Mouse (Mus musculus): ENCODE data around the gene Ankrd11.

Gene Ankrd11

DNA sequence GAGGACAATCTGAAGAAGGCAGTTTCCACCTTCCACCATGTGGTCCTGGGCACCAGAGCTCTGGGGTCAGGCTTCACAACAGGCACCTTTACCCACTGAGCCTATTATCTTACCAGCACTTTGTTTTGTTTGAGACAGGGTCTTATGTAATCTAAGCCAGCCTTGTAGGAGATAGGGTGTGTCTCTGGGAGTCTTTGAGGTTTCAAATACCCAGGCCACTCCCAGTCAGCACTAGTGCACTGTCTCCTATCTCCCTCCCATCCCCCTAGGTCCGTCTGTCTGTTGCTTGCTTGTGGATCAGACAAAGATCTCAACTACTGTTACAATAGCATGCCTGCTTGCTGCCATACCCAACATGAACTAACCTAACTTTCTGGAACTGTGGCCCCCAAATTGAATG lies 81.1 kb downstream of the Ankrd11 start:
- DNase-seq (ENCODE audit: low read depth), result peak; percentile 82

DNA sequence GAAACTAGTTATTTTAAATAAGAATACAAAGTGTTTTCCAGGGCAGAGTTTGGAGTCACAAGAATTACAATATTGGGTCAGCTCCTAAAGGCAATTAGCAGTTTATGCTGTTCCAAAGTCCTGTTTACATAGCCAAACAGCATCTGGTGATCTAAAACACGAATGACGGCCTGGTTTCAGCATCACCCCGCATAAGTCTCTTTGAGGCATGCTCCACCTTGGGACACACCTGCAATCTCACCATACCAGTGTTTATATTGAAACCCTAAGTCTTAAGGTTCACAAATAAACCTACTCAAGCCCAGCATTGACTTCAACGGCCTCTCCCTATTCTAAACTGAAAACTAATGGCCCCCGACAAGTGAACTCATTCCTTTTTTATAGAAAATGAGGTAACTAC lies 81.8 kb downstream of the Ankrd11 start:
- DNase-seq (ENCODE audit: low read depth), result no peak

DNA sequence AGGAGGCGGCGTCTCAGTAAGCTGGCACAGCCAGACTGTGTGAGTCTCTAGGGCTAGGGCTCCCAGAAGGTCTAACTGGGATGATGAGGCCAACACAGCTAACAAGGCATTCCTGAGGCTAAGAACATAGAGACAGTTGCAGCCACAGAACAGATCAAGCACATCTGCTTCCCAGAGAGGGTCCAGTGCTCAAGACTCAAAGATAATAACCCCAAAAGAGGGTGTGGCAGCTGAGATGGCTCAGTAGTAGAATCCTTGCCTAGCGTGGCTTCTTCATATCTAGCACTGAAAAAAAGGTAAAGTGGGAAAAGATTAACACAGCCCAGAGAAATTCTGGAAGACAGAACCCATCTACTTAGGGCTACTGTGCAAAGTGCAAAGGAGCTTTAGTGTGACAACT lies 86.1 kb downstream of the Ankrd11 start:
- no peak for DNase-seq (ENCODE audit: low read depth)

DNA sequence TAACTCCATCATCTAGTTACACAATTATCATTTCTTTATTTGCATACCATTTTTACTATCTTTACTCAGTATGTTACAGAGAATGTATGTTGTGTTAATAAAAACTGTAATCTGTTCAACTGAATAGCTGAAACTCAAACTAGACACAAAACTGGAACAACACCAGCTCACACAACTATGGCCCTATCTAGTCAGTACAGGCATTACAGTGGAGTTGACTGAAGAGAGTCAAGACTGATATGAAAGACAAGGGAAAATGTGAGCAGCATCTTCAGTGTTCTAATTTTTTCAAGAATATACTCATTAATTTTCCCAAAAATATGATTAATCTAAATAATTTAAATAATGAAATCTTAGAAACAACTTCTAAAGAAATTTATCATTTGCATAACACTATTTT lies 86.9 kb downstream of the Ankrd11 start:
- DNase-seq (ENCODE audit: low read depth), result no peak

DNA sequence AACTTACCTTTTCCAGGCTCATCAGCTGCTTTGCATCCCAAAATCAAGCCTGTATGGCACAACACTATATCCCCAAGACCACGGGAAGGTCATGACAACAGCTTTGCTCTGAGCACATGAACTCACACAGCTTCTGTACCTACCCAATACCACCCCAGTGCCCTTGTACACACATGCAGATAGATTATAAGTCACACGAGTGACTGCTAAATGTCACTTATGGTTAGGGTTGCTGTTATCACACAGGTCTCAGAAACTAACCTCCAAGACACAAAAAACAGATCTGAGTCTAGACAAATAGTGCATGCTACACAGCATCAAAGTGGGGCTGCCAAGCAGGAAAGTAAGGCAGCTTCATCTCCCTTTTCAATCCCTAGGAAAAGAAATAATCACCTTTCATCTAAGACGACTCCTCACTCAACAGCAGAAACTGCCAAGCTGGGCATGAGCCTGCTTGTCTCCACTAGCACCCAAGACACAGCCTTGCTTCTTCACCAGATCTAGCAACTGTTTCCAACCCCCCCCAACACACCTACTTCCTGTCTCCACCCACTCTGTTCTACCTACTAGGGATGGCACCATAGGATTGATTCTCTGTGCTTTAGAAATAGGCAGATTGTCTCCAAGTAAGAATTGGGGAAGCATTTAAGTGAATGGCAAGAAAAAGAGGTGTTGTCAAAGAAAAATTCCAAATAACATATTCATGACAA lies 87.8 kb downstream of the Ankrd11 start:
- DNase-seq (ENCODE audit: low read depth), result no peak

DNA sequence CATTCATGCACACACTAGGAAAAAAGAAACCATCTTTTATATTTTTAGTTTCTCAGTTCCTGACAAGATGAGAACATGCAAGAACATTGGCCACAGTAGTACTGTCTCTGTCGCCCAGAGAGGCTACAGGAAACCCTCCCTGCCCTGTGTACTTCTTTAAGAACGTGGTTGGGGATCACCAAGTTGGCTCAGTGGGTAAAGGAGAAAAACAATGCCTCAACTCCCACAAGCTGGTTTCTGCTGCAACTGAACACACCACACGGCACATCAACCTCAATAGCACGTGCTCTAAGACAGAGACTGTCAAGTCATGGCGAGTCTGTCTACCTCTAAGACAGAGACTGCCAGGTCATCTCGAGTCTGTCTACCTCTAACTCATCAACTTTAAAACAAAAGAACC lies 89.0 kb downstream of the Ankrd11 start:
- DNase-seq (ENCODE audit: low read depth), result peak; percentile 63

DNA sequence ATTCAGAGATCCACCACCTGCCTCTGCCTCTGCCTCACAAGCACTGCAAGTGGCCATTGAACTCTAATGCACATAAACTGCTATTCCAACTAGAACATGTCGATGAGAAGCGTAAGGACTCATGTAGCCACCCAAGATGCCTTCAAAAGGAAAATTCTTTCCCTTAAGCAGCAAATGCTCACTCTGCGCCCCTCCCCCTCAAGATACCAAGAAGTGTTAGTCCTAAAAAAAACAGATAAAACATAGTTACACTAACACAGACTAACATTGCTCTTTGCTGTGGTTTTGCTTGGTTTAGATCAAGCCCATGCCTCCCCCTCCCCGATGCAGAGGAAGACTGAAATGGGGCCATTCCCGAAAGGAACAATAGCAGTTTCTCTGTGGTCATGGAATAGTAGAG lies 90.6 kb downstream of the Ankrd11 start:
- DNase-seq (ENCODE audit: low read depth), result no peak

DNA sequence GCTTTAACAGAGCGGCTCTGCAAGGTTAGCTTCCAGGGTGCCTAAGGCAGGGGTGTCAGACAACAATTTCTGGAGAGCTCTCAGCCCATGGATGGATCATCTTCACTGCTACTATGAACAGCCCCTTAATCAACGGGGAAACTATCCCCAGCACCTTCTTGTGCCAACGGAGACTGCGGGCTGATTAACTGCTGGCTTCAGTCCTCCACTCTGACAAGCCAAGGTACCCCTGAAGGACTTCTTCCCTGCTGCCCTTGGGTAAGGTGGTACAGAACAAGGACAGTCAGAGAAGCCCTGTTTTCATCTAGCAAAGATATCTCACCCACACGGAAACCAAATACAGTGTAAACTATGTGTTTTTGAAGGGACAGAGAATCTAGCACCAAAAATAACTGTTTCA lies 92.4 kb downstream of the Ankrd11 start:
- DNase-seq (ENCODE audit: low read depth), result no peak

DNA sequence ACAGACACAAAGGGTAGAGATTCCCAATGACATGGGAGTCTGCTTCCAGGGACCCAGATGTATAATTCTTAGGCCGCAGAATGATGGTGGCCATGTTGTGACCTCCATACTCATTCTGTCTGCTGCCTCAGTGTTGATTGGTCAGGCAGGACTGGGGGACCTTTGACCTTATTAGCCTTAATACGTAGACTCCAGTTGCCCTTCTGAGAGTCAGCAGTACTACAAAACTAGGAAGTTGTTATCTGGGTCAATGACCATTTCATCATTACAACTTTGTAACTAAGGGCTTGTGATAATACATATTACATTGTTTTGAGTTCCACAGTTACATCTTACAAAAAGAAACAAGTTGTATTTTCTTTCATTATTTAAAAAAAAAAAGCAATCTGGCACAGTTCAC lies 96.3 kb downstream of the Ankrd11 start:
- DNase-seq (ENCODE audit: low read depth), result no peak

DNA sequence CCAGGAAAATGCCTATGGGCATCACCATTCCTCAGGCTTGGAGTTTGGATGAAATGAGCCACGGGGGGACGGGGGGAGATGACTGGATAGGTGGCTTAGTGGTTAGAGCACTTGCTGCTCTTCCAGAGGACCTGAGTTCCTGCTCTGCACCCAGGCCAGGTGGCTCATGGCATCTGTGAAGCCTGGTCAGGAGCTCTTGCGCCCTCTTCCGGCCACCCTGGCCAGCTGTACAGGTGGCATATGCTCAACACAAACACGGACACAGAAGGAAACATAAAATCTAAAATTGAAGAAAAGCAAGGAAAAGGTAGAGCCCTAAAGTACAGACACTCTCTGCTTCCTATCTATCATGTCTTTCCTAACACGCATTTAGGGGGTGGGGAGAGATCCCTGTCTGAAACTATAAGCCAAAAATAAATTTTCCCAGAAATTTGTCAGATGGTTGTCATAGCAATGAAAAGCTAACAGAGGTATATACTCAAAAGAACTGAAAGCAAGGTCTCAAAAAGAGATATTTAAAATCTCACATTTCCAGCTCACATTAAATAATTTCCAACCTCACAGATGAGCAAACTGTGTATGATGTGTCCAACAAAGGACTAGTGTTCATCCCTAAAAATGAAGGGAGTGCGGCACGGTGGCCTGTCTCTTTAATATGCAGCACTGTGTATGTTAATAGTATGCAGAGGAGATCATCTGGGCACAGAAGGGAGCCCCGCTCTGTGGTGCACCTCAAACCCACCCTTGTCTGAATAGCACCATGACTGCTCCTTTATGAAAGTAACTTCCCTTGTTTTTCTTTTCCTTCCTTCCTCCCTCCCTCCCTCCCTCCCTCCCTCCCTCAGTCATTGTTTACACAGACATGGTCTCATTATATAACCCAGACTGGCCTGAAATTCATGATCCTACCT lies 99.0 kb downstream of the Ankrd11 start:
- peak; percentile 50 for DNase-seq (ENCODE audit: low read depth)

DNA sequence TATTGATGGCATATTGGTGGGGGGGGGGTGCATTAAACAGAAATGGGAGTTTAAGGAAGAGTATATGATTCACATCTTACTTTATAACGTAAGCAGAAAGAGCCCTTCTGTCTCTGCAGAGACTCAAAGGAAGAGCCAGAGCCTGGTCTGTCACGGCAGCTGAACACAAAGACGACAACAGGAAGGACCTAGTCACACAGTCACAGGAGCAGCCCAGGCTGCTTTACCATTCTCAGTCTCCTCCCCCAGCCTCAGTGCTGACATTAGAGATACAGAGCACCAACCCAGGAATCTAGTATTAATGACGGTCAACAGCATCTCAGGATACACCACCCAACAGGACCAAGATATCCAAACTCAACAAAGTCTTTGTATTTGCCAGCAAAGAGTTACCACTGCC lies 103.5 kb downstream of the Ankrd11 start:
- peak; percentile 75 for DNase-seq (ENCODE audit: low read depth)

DNA sequence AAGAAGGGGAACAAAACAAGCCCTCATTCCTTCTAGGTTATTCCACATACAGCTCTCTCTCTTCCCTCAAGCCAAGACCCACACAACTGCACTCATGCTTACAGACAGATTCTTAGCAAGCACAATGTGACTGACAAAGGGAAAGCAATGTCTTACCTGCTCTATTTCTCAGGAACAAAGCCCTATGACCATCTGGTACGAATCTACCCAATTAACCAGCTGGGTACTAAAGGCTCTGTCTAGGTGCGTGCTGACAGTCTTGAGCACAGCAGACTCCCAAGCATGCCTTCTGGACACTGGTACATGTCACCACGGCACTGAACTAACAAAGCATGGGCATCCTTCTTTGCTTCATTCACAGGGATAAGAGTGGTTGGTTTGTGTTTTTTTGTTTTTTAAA lies 103.9 kb downstream of the Ankrd11 start:
- DNase-seq (ENCODE audit: low read depth), result no peak

DNA sequence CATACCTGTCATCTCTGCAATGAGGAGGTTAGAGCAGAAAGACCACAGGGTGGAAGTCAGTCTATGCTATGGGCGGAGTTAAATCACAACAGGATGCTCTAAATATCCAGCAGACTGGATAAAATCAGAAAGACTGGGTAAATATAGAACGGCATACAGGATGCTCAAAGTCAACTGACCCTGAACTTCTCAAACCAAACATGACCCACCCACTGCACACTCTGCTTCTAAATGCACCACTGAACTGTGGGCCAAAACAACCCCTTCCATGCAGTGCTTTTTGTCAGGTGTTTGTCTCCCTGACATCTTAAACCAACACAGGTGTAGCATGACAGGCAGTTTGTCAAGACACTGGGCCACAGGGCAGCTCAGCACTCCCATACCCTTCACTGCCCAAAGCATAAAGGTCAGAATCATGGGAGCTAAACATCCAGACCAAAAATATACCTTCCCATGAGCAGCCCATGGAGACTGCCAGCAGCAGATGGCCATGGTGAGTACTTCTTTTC lies 104.5 kb downstream of the Ankrd11 start:
- DNase-seq (ENCODE audit: low read depth), result peak; percentile 52

DNA sequence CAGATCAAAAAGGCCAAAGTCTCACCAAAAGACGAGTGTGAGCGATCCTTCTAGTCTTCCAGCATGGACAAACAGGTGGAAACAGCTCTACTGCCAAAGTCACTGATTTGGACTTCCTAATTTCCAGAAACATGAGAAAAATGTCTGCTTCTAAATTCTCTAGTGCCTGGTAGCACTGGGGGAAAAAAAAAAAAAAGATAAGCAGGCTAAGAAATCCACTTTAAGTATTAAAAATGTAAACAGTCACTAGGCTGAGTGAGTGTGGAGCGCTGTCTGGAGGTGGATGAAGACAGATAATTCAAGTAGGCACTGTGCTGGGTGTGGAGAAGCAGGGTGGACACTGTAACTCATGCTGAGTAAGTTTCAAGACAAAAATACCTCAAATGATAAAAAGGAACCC lies 106.2 kb downstream of the Ankrd11 start:
- DNase-seq (ENCODE audit: low read depth), result no peak

DNA sequence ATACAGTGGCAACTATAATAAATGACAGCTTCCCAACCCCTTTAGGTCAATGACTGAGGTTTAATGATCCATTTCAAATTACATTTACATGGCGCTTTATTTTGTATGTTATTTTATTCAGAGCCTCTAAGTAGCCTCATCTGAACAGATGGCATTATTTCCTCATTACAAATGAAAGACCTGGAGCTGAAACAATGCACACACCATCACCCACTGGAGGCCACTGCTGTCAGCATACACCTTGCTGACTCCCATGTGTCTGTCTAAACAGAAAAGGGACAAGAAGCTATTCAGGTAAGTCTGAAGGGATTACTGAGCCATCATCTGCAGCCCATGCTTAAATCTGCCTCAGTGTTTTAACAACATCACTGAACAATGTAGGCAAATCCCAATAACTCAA lies 107.0 kb downstream of the Ankrd11 start:
- no peak for DNase-seq (ENCODE audit: low read depth)

DNA sequence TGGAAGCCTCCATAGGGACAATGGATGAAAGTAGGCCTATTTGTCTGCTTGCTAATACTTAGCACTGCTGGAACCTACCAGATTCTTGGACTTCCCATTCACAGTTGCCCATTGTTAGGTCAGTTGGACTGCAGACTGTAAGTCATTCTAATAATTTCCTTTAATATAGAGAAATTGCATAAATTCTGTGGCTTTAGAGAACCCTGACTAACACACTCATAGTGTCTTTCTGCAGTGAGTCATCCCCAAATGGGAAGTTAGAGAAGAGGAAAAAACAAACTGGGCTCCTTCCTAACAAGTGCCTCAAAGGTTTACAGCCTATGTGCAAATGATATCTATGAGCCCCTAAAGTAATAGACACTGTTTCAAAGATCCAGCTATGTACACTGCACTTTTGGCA lies 108.1 kb downstream of the Ankrd11 start:
- peak; percentile 94 for DNase-seq (ENCODE audit: low read depth)

DNA sequence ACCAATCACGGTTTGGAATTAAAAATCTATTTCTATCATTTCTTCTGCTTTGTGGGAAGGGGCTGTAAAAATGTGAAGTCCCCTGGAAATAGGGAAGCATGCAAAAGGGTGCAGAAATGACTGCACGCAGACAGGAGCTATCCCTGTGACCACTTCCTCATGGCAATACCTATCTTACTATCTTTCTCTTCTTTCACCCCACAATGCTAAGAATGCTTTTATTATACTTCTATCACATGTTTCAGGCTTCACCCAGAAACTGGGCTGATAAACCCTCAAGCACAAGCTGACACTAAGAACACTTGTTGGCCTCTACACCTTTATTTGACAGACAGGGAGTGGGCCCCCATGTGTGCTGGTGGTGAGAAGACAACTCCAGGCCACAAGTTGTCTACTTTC lies 109.5 kb downstream of the Ankrd11 start:
- peak; percentile 58 for DNase-seq (ENCODE audit: low read depth)

DNA sequence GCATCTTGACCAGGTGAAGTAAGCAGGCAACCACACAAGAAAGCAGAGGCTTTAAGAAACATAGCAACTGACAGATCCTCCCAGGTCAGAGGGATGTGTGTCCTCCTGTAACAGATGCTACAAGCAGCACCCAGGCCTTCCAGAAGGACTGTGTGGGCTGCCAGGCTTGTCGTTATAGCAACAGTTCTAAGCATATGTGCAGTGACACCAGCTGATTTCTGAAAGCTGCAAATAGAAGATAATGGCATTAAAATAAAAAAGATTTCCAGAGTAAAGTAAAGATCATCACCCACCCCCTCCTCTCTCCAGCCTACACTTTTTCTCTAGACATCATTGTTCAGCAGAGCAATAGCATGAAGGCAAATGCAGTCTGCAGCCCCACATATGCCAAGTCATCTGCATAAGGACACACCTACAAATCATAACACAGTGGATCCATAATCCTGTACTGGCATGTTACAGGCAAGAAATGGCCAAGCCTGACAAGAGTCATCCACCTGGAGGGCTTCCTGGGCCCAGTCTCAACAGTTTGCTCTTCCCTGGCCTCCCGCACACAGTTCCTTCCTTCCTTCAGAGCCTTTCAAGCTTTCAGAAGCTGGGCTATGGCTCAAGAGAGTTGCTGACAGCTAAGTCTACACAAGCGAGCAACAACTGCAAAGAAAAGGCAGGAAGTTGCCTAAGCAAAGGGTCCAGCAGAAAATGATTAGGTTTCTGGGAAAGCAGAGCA lies 110.1 kb downstream of the Ankrd11 start:
- peak; percentile 72 for DNase-seq (ENCODE audit: low read depth)

DNA sequence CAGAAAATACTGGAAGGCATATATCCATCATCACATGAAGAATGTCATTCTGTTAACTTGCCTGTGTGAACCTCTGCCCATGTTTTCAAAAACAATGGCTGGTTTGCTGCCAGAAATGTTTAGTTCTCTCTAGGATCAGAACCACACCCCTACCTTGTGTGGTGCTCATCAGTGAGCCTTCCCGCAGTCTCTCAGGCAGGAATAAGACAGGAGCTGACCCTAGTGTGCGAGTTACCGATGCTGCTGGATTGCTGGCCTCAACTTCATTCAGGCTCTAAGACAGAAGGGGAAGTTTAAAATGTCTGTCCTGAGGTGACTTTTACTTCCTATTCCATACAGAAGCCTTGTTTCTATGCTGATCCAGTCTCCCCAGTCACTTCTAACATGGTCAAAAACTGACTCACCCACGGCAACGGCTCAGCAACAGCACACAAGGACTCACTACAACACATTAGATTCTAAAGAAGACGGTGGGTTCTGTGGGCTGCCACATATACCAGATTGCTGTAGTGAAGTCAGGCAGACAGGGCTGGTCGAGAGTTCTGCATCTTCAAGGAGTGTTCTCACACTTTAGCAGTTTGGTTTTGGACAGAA lies 113.3 kb downstream of the Ankrd11 start:
- DNase-seq (ENCODE audit: low read depth), result peak; percentile 80

DNA sequence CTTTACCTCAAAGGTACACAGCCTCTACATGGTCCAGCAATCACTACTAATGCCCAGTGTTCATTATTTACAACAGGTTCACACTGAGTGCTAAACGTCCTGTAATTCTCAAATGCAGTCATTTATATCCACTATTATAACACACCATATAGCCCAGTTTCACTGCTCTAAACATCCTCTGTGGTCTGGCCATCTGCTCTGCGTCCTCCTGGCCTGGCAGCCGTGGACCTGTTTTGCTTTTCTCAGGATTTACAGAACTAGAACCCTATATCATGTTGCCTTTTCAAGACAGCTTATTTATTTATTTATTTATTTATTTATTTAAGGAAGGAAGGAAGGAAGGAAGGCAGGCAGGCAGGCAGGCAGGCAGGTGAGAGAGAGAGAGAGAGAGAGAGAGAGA lies 114.2 kb downstream of the Ankrd11 start:
- no peak for DNase-seq (ENCODE audit: low read depth)

DNA sequence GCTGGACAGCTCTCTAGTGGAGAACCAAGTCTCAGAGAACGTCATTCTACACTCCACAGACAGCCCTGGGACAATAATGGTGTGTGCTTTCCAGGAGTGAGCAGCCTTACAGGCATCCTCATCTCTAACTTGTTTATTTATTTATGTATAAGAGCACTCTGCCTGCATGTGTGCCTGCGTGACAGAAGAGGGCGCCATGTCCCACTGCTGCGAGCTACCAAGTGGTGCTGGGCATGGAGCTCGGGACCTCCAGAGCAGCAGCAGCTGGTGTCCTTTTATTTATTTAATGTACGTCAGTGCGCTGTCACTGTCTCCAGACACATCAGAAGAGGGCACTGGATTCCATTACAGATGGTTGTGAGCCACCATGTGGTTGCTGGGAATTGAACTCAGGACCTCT lies 115.3 kb downstream of the Ankrd11 start:
- peak; percentile 72 for DNase-seq (ENCODE audit: low read depth)

All from 416B (cell line).